Mouse (Mus musculus): ENCODE measurements around the gene Rnf123. TPM values are rescaled to one million over a fixed set of nuclear protein-coding genes. Genes with fewer than 3 reads are reported as not detected.
A peak's percentile ranks its signal among the peaks of the same experiment; 100 is the strongest.

Gene Rnf123
- total RNA-seq (2012; rRNA removed) = 14.5 and 28.1 TPM in 2 replicates

- TF ChIP-seq CHD2 (IDR thresholded peaks at IDR 0.05; ENCODE audit: low read depth, low read length) (no peak), ZC3H11A (IDR thresholded peaks at IDR 0.05; ENCODE audit: borderline replicate concordance, low read depth, low read length) (no peak), HCFC1 (IDR thresholded peaks at IDR 0.05; ENCODE audit: borderline replicate concordance, insufficient read depth, low read length) (no peak), ZNF384 (IDR thresholded peaks at IDR 0.05; ENCODE audit: low read depth, low read length) (no peak), MAFK (IDR thresholded peaks at IDR 0.05; ENCODE audit: insufficient read depth, low read depth, low read length) (no peak)
- Histone ChIP-seq H3K36me3 (ENCODE audit: control insufficient read depth, insufficient read depth, low read length, poor library complexity, severe bottlenecking) (peaks cover 37% of the 10 kb centered on the region), H3K4me3 (ENCODE audit: insufficient read depth in 1 of 2, low read depth in 1 of 2, low read length in 2 of 2, poor library complexity in 1 of 2, severe bottlenecking in 1 of 2) (peak within 1 kb of the TSS; percentile 58 to 65), H3K27ac (ENCODE audit: insufficient read depth, low read depth, low read length, poor library complexity, severe bottlenecking) (no peak within 1 kb of the TSS), H3K4me1 (ENCODE audit: control insufficient read depth in 2 of 2, insufficient read depth in 2 of 2, low read length in 2 of 2, poor library complexity in 1 of 2) (peaks cover 0 to 7% of the 10 kb centered on the region in 2 experiments; a peak in 1 of 4 replicates), H3K9ac (ENCODE audit: insufficient read depth, low read depth, low read length, poor library complexity, severe bottlenecking) (peak within 1 kb of the TSS; percentile 50), H3K9me3 (ENCODE audit: control insufficient read depth, insufficient read depth, low read depth, low read length) (no peaks in the 10 kb centered on the region)
- DNase-seq (ENCODE audit: low read depth, low spot score) = no peak
- in situ Hi-C loops (cut with MboI; ENCODE audit: low sequenced_read_pairs in 2 of 2, unreplicated experiment in 2 of 2) = no loop called here
Measured at GRCm38 (mm10) chr9:108082988-108083431, at the start of gene Rnf123. TSS of gene Rnf123 (minus strand) at chr9:108083346.

GRCm38 (mm10) chr9:108132373-108132772 lies 49.2 kb upstream of the Rnf123 start:
- H3K27ac ChIP-seq (ENCODE audit: insufficient read depth, low read depth, low read length, poor library complexity, severe bottlenecking) = no peak overlapping the region
- no peak overlapping the region for H3K4me3 ChIP-seq (ENCODE audit: insufficient read depth in 1 of 2, low read depth in 1 of 2, low read length in 2 of 2, poor library complexity in 1 of 2, severe bottlenecking in 1 of 2)
- H3K9ac ChIP-seq (ENCODE audit: insufficient read depth, low read depth, low read length, poor library complexity, severe bottlenecking) = no peak overlapping the region
- no peaks in the 10 kb centered on the region for H3K36me3 ChIP-seq (ENCODE audit: control insufficient read depth, insufficient read depth, low read length, poor library complexity, severe bottlenecking)
- no peak for DNase-seq (ENCODE audit: low read depth, low spot score)
- H3K4me1 ChIP-seq (ENCODE audit: control insufficient read depth in 2 of 2, insufficient read depth in 2 of 2, low read length in 2 of 2, poor library complexity in 1 of 2) = peaks cover 0 to 4% of the 10 kb centered on the region in 2 experiments; a peak in 1 of 4 replicates
- no peaks in the 10 kb centered on the region for H3K9me3 ChIP-seq (ENCODE audit: control insufficient read depth, insufficient read depth, low read depth, low read length)
- TF ChIP-seq MAFK (IDR thresholded peaks at IDR 0.05; ENCODE audit: insufficient read depth, low read depth, low read length) (no peak), ZNF384 (IDR thresholded peaks at IDR 0.05; ENCODE audit: low read depth, low read length) (no peak), ZC3H11A (IDR thresholded peaks at IDR 0.05; ENCODE audit: borderline replicate concordance, low read depth, low read length) (no peak), CHD2 (IDR thresholded peaks at IDR 0.05; ENCODE audit: low read depth, low read length) (no peak), HCFC1 (IDR thresholded peaks at IDR 0.05; ENCODE audit: borderline replicate concordance, insufficient read depth, low read length) (no peak)
- in situ Hi-C loops (cut with MboI; ENCODE audit: low sequenced_read_pairs in 2 of 2, unreplicated experiment in 2 of 2) = no loop called here

DNA sequence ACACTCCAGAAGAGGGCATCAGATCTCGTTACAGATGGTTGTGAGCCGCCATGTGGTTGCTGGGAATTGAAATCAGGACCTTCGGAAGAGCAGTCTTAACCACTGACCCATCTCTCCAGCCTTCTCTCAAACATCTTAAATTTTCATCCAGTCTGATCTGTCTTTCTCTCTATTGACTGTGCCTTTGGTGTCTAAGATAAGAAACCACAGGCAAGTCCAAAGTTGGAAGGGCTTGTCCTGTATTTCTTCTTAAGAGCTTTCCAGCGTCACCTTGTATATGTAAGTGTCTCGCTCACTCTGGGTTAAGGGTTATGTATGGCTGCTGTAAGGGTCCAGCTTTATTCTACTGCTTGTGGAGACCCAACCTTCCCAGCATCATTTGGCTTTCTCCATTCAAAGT lies 48.4 kb upstream of the Rnf123 start:
- Histone ChIP-seq H3K4me1 (ENCODE audit: control insufficient read depth in 2 of 2, insufficient read depth in 2 of 2, low read length in 2 of 2, poor library complexity in 1 of 2) (peaks cover 0 to 4% of the 10 kb centered on the region in 2 experiments; a peak in 1 of 4 replicates), H3K27ac (ENCODE audit: insufficient read depth, low read depth, low read length, poor library complexity, severe bottlenecking) (no peak overlapping the region), H3K4me3 (ENCODE audit: insufficient read depth in 1 of 2, low read depth in 1 of 2, low read length in 2 of 2, poor library complexity in 1 of 2, severe bottlenecking in 1 of 2) (no peak overlapping the region), H3K9ac (ENCODE audit: insufficient read depth, low read depth, low read length, poor library complexity, severe bottlenecking) (no peak overlapping the region), H3K9me3 (ENCODE audit: control insufficient read depth, insufficient read depth, low read depth, low read length) (no peaks in the 10 kb centered on the region), H3K36me3 (ENCODE audit: control insufficient read depth, insufficient read depth, low read length, poor library complexity, severe bottlenecking) (no peaks in the 10 kb centered on the region)
- TF ChIP-seq CHD2 (IDR thresholded peaks at IDR 0.05; ENCODE audit: low read depth, low read length) (no peak), ZNF384 (IDR thresholded peaks at IDR 0.05; ENCODE audit: low read depth, low read length) (no peak), ZC3H11A (IDR thresholded peaks at IDR 0.05; ENCODE audit: borderline replicate concordance, low read depth, low read length) (no peak), HCFC1 (IDR thresholded peaks at IDR 0.05; ENCODE audit: borderline replicate concordance, insufficient read depth, low read length) (no peak), MAFK (IDR thresholded peaks at IDR 0.05; ENCODE audit: insufficient read depth, low read depth, low read length) (no peak)
- in situ Hi-C loops (cut with MboI; ENCODE audit: low sequenced_read_pairs in 2 of 2, unreplicated experiment in 2 of 2) = no loop called here
- DNase-seq (ENCODE audit: low read depth, low spot score) = no peak

GRCm38 (mm10) chr9:108129042-108129948 lies 46.1 kb upstream of the Rnf123 start:
- no peaks in the 10 kb centered on the region for H3K9me3 ChIP-seq (ENCODE audit: control insufficient read depth, insufficient read depth, low read depth, low read length)
- peaks cover 0 to 4% of the 10 kb centered on the region in 2 experiments; a peak in 1 of 4 replicates for H3K4me1 ChIP-seq (ENCODE audit: control insufficient read depth in 2 of 2, insufficient read depth in 2 of 2, low read length in 2 of 2, poor library complexity in 1 of 2)
- in situ Hi-C loops (cut with MboI; ENCODE audit: low sequenced_read_pairs in 2 of 2, unreplicated experiment in 2 of 2) = no loop called here
- DNase-seq (ENCODE audit: low read depth, low spot score) = no peak
- TF ChIP-seq ZNF384 (IDR thresholded peaks at IDR 0.05; ENCODE audit: low read depth, low read length) (no peak), ZC3H11A (IDR thresholded peaks at IDR 0.05; ENCODE audit: borderline replicate concordance, low read depth, low read length) (no peak), HCFC1 (IDR thresholded peaks at IDR 0.05; ENCODE audit: borderline replicate concordance, insufficient read depth, low read length) (no peak), CHD2 (IDR thresholded peaks at IDR 0.05; ENCODE audit: low read depth, low read length) (no peak), MAFK (IDR thresholded peaks at IDR 0.05; ENCODE audit: insufficient read depth, low read depth, low read length) (no peak)
- H3K4me3 ChIP-seq (ENCODE audit: insufficient read depth in 1 of 2, low read depth in 1 of 2, low read length in 2 of 2, poor library complexity in 1 of 2, severe bottlenecking in 1 of 2) = no peak overlapping the region
- H3K36me3 ChIP-seq (ENCODE audit: control insufficient read depth, insufficient read depth, low read length, poor library complexity, severe bottlenecking) = no peaks in the 10 kb centered on the region
- no peak overlapping the region for H3K9ac ChIP-seq (ENCODE audit: insufficient read depth, low read depth, low read length, poor library complexity, severe bottlenecking)
- no peak overlapping the region for H3K27ac ChIP-seq (ENCODE audit: insufficient read depth, low read depth, low read length, poor library complexity, severe bottlenecking)
